9 mouse cellular contexts compared by ENCODE assay signal in genomic region chr8:23504704-23505103, GRCm38 (mm10).
DNase-seq lines count a peak whose midpoint lies in the region; ATAC-seq and TF ChIP-seq lines count a peak whose summit lies in the region.
"Had no signal": no experiment of that assay in that cellular context is flagged by ENCODE, and none has a peak within 500 bp of the region (broad histone marks: within the 10 kb centered on the region; RNA-seq: fewer than 3 reads in every experiment).

No protein-coding gene starts in this region.

- no peak overlapping the region for H3K9ac ChIP-seq in ES-Bruce4 (ENCODE audit: low read depth, poor library complexity, severe bottlenecking)
- H3K9ac ChIP-seq in forebrain, embryonic 13.5 days: no peak overlapping the region
- no peak overlapping the region for H3K9ac ChIP-seq in heart, postnatal 0 days (replicated peaks; ENCODE audit: low read depth, low read length)
- H3K9ac ChIP-seq in lung, embryonic 14.5 days: no peak overlapping the region
- H3K9ac ChIP-seq: neural tube, embryonic 12.5 days had no signal

- no peaks in the 10 kb centered on the region for H3K36me3 ChIP-seq in ES-Bruce4 (ENCODE audit: control insufficient read depth, insufficient read depth, low read length, poor library complexity, severe bottlenecking)
- no peaks in the 10 kb centered on the region for H3K36me3 ChIP-seq in forebrain, embryonic 13.5 days (ENCODE audit: poor library complexity, severe bottlenecking)
- H3K36me3 ChIP-seq in heart, postnatal 0 days (replicated peaks; ENCODE audit: control insufficient read depth, insufficient read depth, low read length): no peaks in the 10 kb centered on the region
- H3K36me3 ChIP-seq in lung, embryonic 14.5 days (ENCODE audit: insufficient read depth): no peaks in the 10 kb centered on the region
- H3K36me3 ChIP-seq: neural tube, embryonic 12.5 days had no signal

- no peaks in the 10 kb centered on the region; the same call in 1 of the 2 replicates for H3K9me3 ChIP-seq in ES-Bruce4 (replicated peaks; ENCODE audit: control insufficient read depth, insufficient read depth, low read length, poor library complexity, severe bottlenecking)
- no peaks in the 10 kb centered on the region for H3K9me3 ChIP-seq in forebrain, embryonic 13.5 days (replicated peaks)
- no peaks in the 10 kb centered on the region for H3K9me3 ChIP-seq in heart, postnatal 0 days (replicated peaks; ENCODE audit: control insufficient read depth, low read length)
- H3K9me3 ChIP-seq in lung, embryonic 14.5 days (ENCODE audit: low read depth, low read length): no peaks in the 10 kb centered on the region
- H3K9me3 ChIP-seq: neural tube, embryonic 12.5 days had no signal

- no peaks in the 10 kb centered on the region for H3K4me1 ChIP-seq in ES-Bruce4 (ENCODE audit: control insufficient read depth, insufficient read depth, low read length)
- no peaks in the 10 kb centered on the region for H3K4me1 ChIP-seq in forebrain, embryonic 13.5 days
- peaks cover 16% of the 10 kb centered on the region for H3K4me1 ChIP-seq in heart, postnatal 0 days (ENCODE audit: control insufficient read depth, insufficient read depth)
- H3K4me1 ChIP-seq in lung, embryonic 14.5 days (ENCODE audit: insufficient read depth): no peaks in the 10 kb centered on the region

- H3K4me2 ChIP-seq in forebrain, embryonic 13.5 days: no peak overlapping the region
- H3K4me2 ChIP-seq in heart, postnatal 0 days (ENCODE audit: low read depth, low read length): peak overlapping the region; percentile 42
- H3K4me2 ChIP-seq in lung, embryonic 14.5 days: peak overlapping the region; percentile 52
- H3K4me2 ChIP-seq: neural tube, embryonic 12.5 days had no signal

- peak; percentile 55; the same call in 1 of the 2 replicates for ATAC-seq in forebrain, embryonic 13.5 days
- ATAC-seq in heart, postnatal 0 days (ENCODE audit: insufficient read depth, low read depth): peak; percentile 44; the same call in 1 of the 2 replicates
- peak; percentile 52; the same call in 1 of the 2 replicates for ATAC-seq in lung, embryonic 14.5 days (ENCODE audit: insufficient read depth)

- peak; percentile 77 for DNase-seq in brain, embryonic 14.5 days (ENCODE audit: low read depth)
- DNase-seq in heart, postnatal 0 days (ENCODE audit: low spot score): peak; percentile 57
- peak; percentile 26 to 70 for DNase-seq in layer of hippocampus, adult 18-20 months (ENCODE audit: low spot score in 2 of 2)
- peak; percentile 84 for DNase-seq in lung, embryonic 14.5 days
- peak; percentile 10 for DNase-seq in skeletal muscle tissue, adult 2 months (ENCODE audit: low read depth, low spot score)
- DNase-seq in thymus, postnatal 14 days: no peak

- TF ChIP-seq CTCF in ES-Bruce4 (IDR thresholded peaks at IDR 0.05; ENCODE audit: low read depth, low read length): peak; percentile 51
- peak; percentile 61; the same call in 1 of the 2 replicates for TF ChIP-seq CTCF in brain, embryonic 14.5 days (IDR thresholded peaks at IDR 0.05; ENCODE audit: borderline replicate concordance, extremely low read depth, insufficient read depth, insufficient read length)
- TF ChIP-seq CTCF in heart, postnatal 0 days (IDR thresholded peaks at IDR 0.05; ENCODE audit: low read depth): peak; percentile 69
- peak; percentile 81 for TF ChIP-seq CTCF in lung, embryonic 14.5 days (IDR thresholded peaks at IDR 0.05; ENCODE audit: low read depth)

- WGBS in forebrain, embryonic 13.5 days: 57% methylated on average over 10 of the region's 10 CpGs
- WGBS in heart, postnatal 0 days: 29% methylated on average over 10 of the region's 10 CpGs
- WGBS in lung, embryonic 14.5 days: 35% methylated on average over 10 of the region's 10 CpGs

- H3K27me3 ChIP-seq in ES-Bruce4 (ENCODE audit: control insufficient read depth, insufficient read depth, low read length, poor library complexity, severe bottlenecking): no peaks in the 10 kb centered on the region; the same call in 1 of the 2 replicates
- no peaks in the 10 kb centered on the region for H3K27me3 ChIP-seq in forebrain, embryonic 13.5 days
- no peaks in the 10 kb centered on the region for H3K27me3 ChIP-seq in heart, postnatal 0 days (ENCODE audit: control insufficient read depth, insufficient read depth, low read length)
- H3K27me3 ChIP-seq in lung, embryonic 14.5 days (ENCODE audit: insufficient read depth, low read length): no peaks in the 10 kb centered on the region
- H3K27me3 ChIP-seq: neural tube, embryonic 12.5 days had no signal

- no peak overlapping the region for H3K4me3 ChIP-seq in ES-Bruce4 (ENCODE audit: low read depth, low read length)
- no peak overlapping the region for H3K4me3 ChIP-seq in forebrain, embryonic 13.5 days
- H3K4me3 ChIP-seq in heart, postnatal 0 days (ENCODE audit: low read depth, low read length): no peak overlapping the region
- H3K4me3 ChIP-seq in lung, embryonic 14.5 days (ENCODE audit: low read depth, low read length): no peak overlapping the region
- H3K4me3 ChIP-seq: neural tube, embryonic 12.5 days had no signal

- no peak overlapping the region for H3K27ac ChIP-seq in ES-Bruce4 (ENCODE audit: insufficient read depth, low read length)
- no peak overlapping the region for H3K27ac ChIP-seq in forebrain, embryonic 13.5 days
- H3K27ac ChIP-seq in heart, postnatal 0 days (ENCODE audit: low read depth): no peak overlapping the region
- no peak overlapping the region for H3K27ac ChIP-seq in lung, embryonic 14.5 days (ENCODE audit: low read depth)
- H3K27ac ChIP-seq: neural tube, embryonic 12.5 days had no signal

- no peak for TF ChIP-seq POLR2A in ES-Bruce4 (IDR thresholded peaks at IDR 0.05; ENCODE audit: insufficient read depth, low read length)
- TF ChIP-seq POLR2A in brain, embryonic 14.5 days (IDR thresholded peaks at IDR 0.05; ENCODE audit: borderline replicate concordance, extremely low read depth, insufficient read depth, insufficient read length, poor library complexity, severe bottlenecking): no peak

- no peak for TF ChIP-seq EP300 in ES-Bruce4 (IDR thresholded peaks at IDR 0.05; ENCODE audit: insufficient read depth, low read depth, low read length)
- no peak for TF ChIP-seq EP300 in heart, postnatal 0 days (IDR thresholded peaks at IDR 0.05; ENCODE audit: low read depth)
